Mouse (Mus musculus) CH12.LX (cell line): ENCODE measurements at regions not wholly inside any gene's neighbourhood (a gene's known extent, or its start where the extent isn't known, plus 50 kb on each side); places are given as distances from the start of the nearest gene placed in this dataset.

Experiments used
- DNase-seq: peaks from one replicate; pipeline ENCODE4 v3.0.0-alpha.2; 2013; ENCODE audit errors: extremely low read depth
- H3K27ac ChIP-seq: 2 replicates; pipeline ENCODE4 v1.5.1; 2012; ENCODE audit warnings: low read depth, mild to moderate bottlenecking, control low read depth, moderate library complexity; ENCODE audit not compliant: insufficient read depth
- H3K27me3 ChIP-seq: replicated peaks from 2 replicates; pipeline ENCODE3; 2012; ENCODE audit warnings: inconsistent platforms
- H3K36me3 ChIP-seq, 2 experiments: replicated peaks in 1 of 2; 2 replicates each; pipeline versions ENCODE3 to v1.6.1; 2012; ENCODE audit warnings: inconsistent platforms in 1 of 2, low read length in 1 of 2, mild to moderate bottlenecking in 1 of 2, mixed read lengths in 1 of 2, moderate library complexity in 1 of 2; ENCODE audit not compliant: control insufficient read depth in 1 of 2, insufficient read depth in 1 of 2
- H3K4me1 ChIP-seq, 2 experiments: 2 replicates each; pipeline ENCODE4 v1.6.1; 2012; ENCODE audit warnings: inconsistent platforms in 1 of 2, moderate library complexity in 1 of 2; ENCODE audit not compliant: insufficient read depth in 2 of 2, control insufficient read depth in 1 of 2
- H3K4me2 ChIP-seq: 2 replicates; pipeline ENCODE4 v1.6.1; 2012; ENCODE audit warnings: low read depth, mild to moderate bottlenecking, control low read depth; ENCODE audit not compliant: poor library complexity, insufficient read depth, severe bottlenecking
- H3K4me3 ChIP-seq, 3 experiments: fragments of 150-350 bp in 1 of 3; sonication (generic) in 1 of 3; replicated peaks in 1 of 3; 2 replicates each; pipeline versions ENCODE3 to v1.5.1; 2011 to 2012; ENCODE audit warnings: low read depth in 2 of 3, low read length in 2 of 3, mild to moderate bottlenecking in 2 of 3, moderate library complexity in 2 of 3, control low read depth in 1 of 3, improper control_type of control experiment in 1 of 3, inconsistent platforms in 1 of 3, mixed read lengths in 1 of 3; ENCODE audit not compliant: poor library complexity in 1 of 3
- H3K79me2 ChIP-seq: replicated peaks from 2 replicates; pipeline ENCODE4 v1.6.1; 2012; ENCODE audit warnings: mild to moderate bottlenecking, moderate library complexity; ENCODE audit not compliant: control insufficient read depth, poor library complexity, insufficient read depth, severe bottlenecking; ENCODE audit errors: extremely low read depth
- H3K9ac ChIP-seq: 2 replicates; pipeline ENCODE4 v1.6.1; 2012; ENCODE audit warnings: low read depth, mild to moderate bottlenecking, control low read depth, moderate library complexity; ENCODE audit not compliant: insufficient read depth
- H3K9me3 ChIP-seq: replicated peaks from 2 replicates; pipeline ENCODE3; 2012; ENCODE audit warnings: low read length, inconsistent platforms, mixed read lengths
- BHLHE40 ChIP-seq: IDR thresholded peaks from 2 replicates; pipeline ENCODE4 v1.6.1; 2011; ENCODE audit warnings: mild to moderate bottlenecking, low read depth, low read length, improper control_type of control experiment
- CHD2 ChIP-seq: IDR thresholded peaks from 2 replicates; pipeline ENCODE4 v1.6.1; 2011; ENCODE audit warnings: low read length, improper control_type of control experiment
- ELF1 ChIP-seq: IDR thresholded peaks from 2 replicates; pipeline ENCODE4 v1.6.1; 2014; ENCODE audit warnings: low read depth, mild to moderate bottlenecking, inconsistent platforms, low read length, improper control_type of control experiment
- ETS1 ChIP-seq: conservative IDR thresholded peaks from 2 replicates; pipeline ENCODE4 v1.6.1; 2012; ENCODE audit warnings: low read depth, mild to moderate bottlenecking, inconsistent platforms, low read length, improper control_type of control experiment, moderate library complexity
- HCFC1 ChIP-seq: IDR thresholded peaks from 2 replicates; pipeline ENCODE4 v1.6.1; 2012; ENCODE audit warnings: low read depth, mild to moderate bottlenecking, inconsistent platforms, low read length, improper control_type of control experiment
- JUND ChIP-seq: conservative IDR thresholded peaks from 2 replicates; pipeline ENCODE4 v1.6.1; 2011; ENCODE audit warnings: low read depth, low read length, improper control_type of control experiment
- KAT2A ChIP-seq: IDR thresholded peaks from 2 replicates; pipeline ENCODE4 v1.6.1; 2012; ENCODE audit warnings: low read length, improper control_type of control experiment, inconsistent platforms; ENCODE audit not compliant: insufficient replicate concordance
- MAFK ChIP-seq: IDR thresholded peaks from 2 replicates; pipeline ENCODE4 v1.6.1; 2011; ENCODE audit warnings: low read length, improper control_type of control experiment; ENCODE audit not compliant: insufficient replicate concordance
- MAX ChIP-seq: IDR thresholded peaks from 2 replicates; pipeline ENCODE4 v1.6.1; 2011; ENCODE audit warnings: low read length, improper control_type of control experiment
- MAZ ChIP-seq: IDR thresholded peaks from 2 replicates; pipeline ENCODE4 v1.6.1; 2012; ENCODE audit warnings: low read depth, mild to moderate bottlenecking, inconsistent platforms, low read length, improper control_type of control experiment, moderate library complexity
- MXI1 ChIP-seq: IDR thresholded peaks from 2 replicates; pipeline ENCODE4 v1.6.1; 2011; ENCODE audit warnings: mild to moderate bottlenecking, low read depth, low read length, improper control_type of control experiment
- NRF1 ChIP-seq: IDR thresholded peaks from 2 replicates; pipeline ENCODE4 v1.6.1; 2014; ENCODE audit warnings: low read depth, mild to moderate bottlenecking, inconsistent platforms, low read length, improper control_type of control experiment, moderate library complexity
- PAX5 ChIP-seq: IDR thresholded peaks from 2 replicates; pipeline ENCODE4 v1.6.1; 2012; ENCODE audit warnings: low read length, inconsistent platforms, mixed read lengths
- POLR2A ChIP-seq: IDR thresholded peaks from 2 replicates; pipeline ENCODE4 v1.6.1; 2011; ENCODE audit warnings: low read depth, mild to moderate bottlenecking, improper control_type of control experiment, low read length
- POLR2AphosphoS2 ChIP-seq: IDR thresholded peaks from 2 replicates; pipeline ENCODE4 v1.6.1; 2011; ENCODE audit warnings: low read depth, low read length, improper control_type of control experiment
- SIN3A ChIP-seq: IDR thresholded peaks from 2 replicates; pipeline ENCODE4 v1.6.1; 2012; ENCODE audit warnings: low read length, improper control_type of control experiment, inconsistent platforms
- SMC3 ChIP-seq: IDR thresholded peaks from 2 replicates; pipeline ENCODE4 v1.6.1; 2011; ENCODE audit warnings: low read depth, low read length, improper control_type of control experiment
- TCF12 ChIP-seq: IDR thresholded peaks from 2 replicates; pipeline ENCODE4 v1.6.1; 2014; ENCODE audit warnings: low read depth, mild to moderate bottlenecking, inconsistent platforms, low read length, improper control_type of control experiment
- UBTF ChIP-seq: IDR thresholded peaks from 2 replicates; pipeline ENCODE4 v1.6.1; 2012; ENCODE audit warnings: low read depth, mild to moderate bottlenecking, inconsistent platforms, low read length, improper control_type of control experiment, moderate library complexity
- USF1 ChIP-seq: IDR thresholded peaks from 2 replicates; pipeline ENCODE4 v1.6.1; 2014; ENCODE audit warnings: low read depth, mild to moderate bottlenecking, inconsistent platforms, low read length, improper control_type of control experiment
- dilution Hi-C: fragments of 300-500 bp; cut with MboI; formaldehyde crosslinking; loops from 2 replicates; pipeline ENCODE4 v1.14.3; 2020; ENCODE audit warnings: low sequenced_read_pairs; ENCODE audit not compliant: extremely low pct_unique_long_range_greater_than_20kb, extremely low pct_ligation_motif_present
- in situ Hi-C: fragments of 300-500 bp; cut with MboI; formaldehyde crosslinking; loops from 3 replicates; pipeline ENCODE4 v1.14.3; 2019; ENCODE audit warnings: low sequenced_read_pairs, low pct_ligation_motif_present, low pct_unique_long_range_greater_than_20kb, mixed read lengths

- TF ChIP-seq USF1 (no peak), UBTF (no peak), CHD2 (no peak), BHLHE40 (no peak), NRF1 (no peak), MXI1 (no peak), MAX (no peak), HCFC1 (no peak), MAFK (no peak), PAX5 (no peak), KAT2A (no peak), ELF1 (no peak)
- no peaks in the 10 kb centered on the region for H3K27me3 ChIP-seq
- peaks cover 83 to 97% of the 10 kb centered on the region in 2 experiments for H3K36me3 ChIP-seq
- no peak for DNase-seq
- H3K4me1 ChIP-seq = peaks cover 0 to 9% of the 10 kb centered on the region in 2 experiments; a peak in 2 of 4 replicates
- in situ Hi-C loops = loop anchor here (5.0 kb wide), 1 partner anchor 110 kb away; no protein-coding TSS in a partner anchor
- H3K9me3 ChIP-seq = no peaks in the 10 kb centered on the region
- H3K79me2 ChIP-seq = no peaks in the 10 kb centered on the region; the same call in 1 of the 2 replicates
- no peak overlapping the region for H3K4me2 ChIP-seq
- H3K4me3 ChIP-seq = no peak overlapping the region
- no peak overlapping the region for H3K27ac ChIP-seq
- no peak overlapping the region for H3K9ac ChIP-seq
- dilution Hi-C loops = no loop called here
These were observed 108.0 kb upstream of the Klf14 start for GRCm38 (mm10) chr6:31066861-31067260.

GRCm38 (mm10) chr6:31067453-31067852 lies 108.6 kb upstream of the Klf14 start:
- dilution Hi-C loops = no loop called here
- H3K36me3 ChIP-seq = peaks cover 81 to 97% of the 10 kb centered on the region in 2 experiments
- H3K4me3 ChIP-seq = no peak overlapping the region
- DNase-seq = no peak
- no peaks in the 10 kb centered on the region for H3K9me3 ChIP-seq
- no peaks in the 10 kb centered on the region; the same call in 1 of the 2 replicates for H3K79me2 ChIP-seq
- H3K27me3 ChIP-seq = no peaks in the 10 kb centered on the region
- H3K4me2 ChIP-seq = no peak overlapping the region
- TF ChIP-seq POLR2A (no peak), JUND (no peak)
- TF ChIP-seq, all 38 proteins: peak for 0
- peaks cover 0 to 15% of the 10 kb centered on the region in 2 experiments; a peak in 2 of 4 replicates for H3K4me1 ChIP-seq
- no peak overlapping the region for H3K9ac ChIP-seq
- H3K27ac ChIP-seq = no peak overlapping the region
- in situ Hi-C loops = loop anchor here (5.0 kb wide), 1 partner anchor 110 kb away; no protein-coding TSS in a partner anchor

- H3K9me3 ChIP-seq = no peaks in the 10 kb centered on the region
- H3K4me3 ChIP-seq = no peak overlapping the region
- TF ChIP-seq MAZ = no peak
- no peak for TF ChIP-seq ETS1
- no peak for TF ChIP-seq BHLHE40
- no peak for TF ChIP-seq POLR2AphosphoS2
- TF ChIP-seq SMC3 = no peak
- TF ChIP-seq TCF12 = no peak
- TF ChIP-seq SIN3A = no peak
- no peak for TF ChIP-seq JUND
- peaks cover 4% of the 10 kb centered on the region; the same call in 1 of the 2 replicates for H3K79me2 ChIP-seq
- DNase-seq = no peak
- H3K9ac ChIP-seq = no peak overlapping the region
- H3K36me3 ChIP-seq = peaks cover 77 to 96% of the 10 kb centered on the region in 2 experiments
- dilution Hi-C loops (no loop called here), in situ Hi-C loops (loop anchor here (5.0 kb wide), 1 partner anchor 108 kb away; no protein-coding TSS in a partner anchor)
- peaks cover 4 to 32% of the 10 kb centered on the region in 2 experiments; a peak in 2 of 4 replicates for H3K4me1 ChIP-seq
- H3K27ac ChIP-seq = no peak overlapping the region
- H3K27me3 ChIP-seq = no peaks in the 10 kb centered on the region
- no peak overlapping the region for H3K4me2 ChIP-seq
These were observed 110.4 kb upstream of the Klf14 start for GRCm38 (mm10) chr6:31069243-31069642.
